Mouse (Mus musculus) heart, postnatal 0 days (tissue): ENCODE measurements at regions not wholly inside any gene's neighbourhood (a gene's known extent, or its start where the extent isn't known, plus 50 kb on each side); places are given as distances from the start of the nearest gene placed in this dataset.

Experiments
- ATAC-seq: fragments of 200-750 bp; cut with Nextera tagmentation; 2 replicates; pipeline ENCODE4 v1.8.0; 2017; ENCODE audit warnings: low read depth, moderate number of reproducible peaks, moderate library complexity; ENCODE audit not compliant: insufficient read depth
- DNase-seq: peaks from one replicate; pipeline ENCODE4 v3.0.0-alpha.2; 2016; ENCODE audit warnings: low spot score
- H3K27ac ChIP-seq: fragments of 300-500 bp; sonication (generic); 2 replicates; pipeline ENCODE4 v1.5.1; 2014; ENCODE audit warnings: low read depth, mild to moderate bottlenecking
- H3K27me3 ChIP-seq: fragments of 300-500 bp; sonication (generic); 2 replicates; pipeline ENCODE4 v1.6.1; 2014; ENCODE audit warnings: low read length, mixed read lengths; ENCODE audit not compliant: control insufficient read depth, insufficient read depth
- H3K36me3 ChIP-seq: fragments of 300-500 bp; sonication (generic); replicated peaks from 2 replicates; pipeline ENCODE4 v1.6.1; 2014; ENCODE audit warnings: low read length, mixed read lengths; ENCODE audit not compliant: control insufficient read depth, insufficient read depth
- H3K4me1 ChIP-seq: fragments of 300-500 bp; sonication (generic); 2 replicates; pipeline ENCODE4 v1.6.1; 2014; ENCODE audit warnings: antibody characterized with exemption; ENCODE audit not compliant: control insufficient read depth, insufficient read depth
- H3K4me2 ChIP-seq: fragments of 300-500 bp; sonication (generic); 2 replicates; pipeline ENCODE4 v1.6.1; 2014; ENCODE audit warnings: low read depth, mild to moderate bottlenecking, low read length, moderate library complexity
- H3K4me3 ChIP-seq: fragments of 300-500 bp; sonication (generic); 2 replicates; pipeline ENCODE4 v1.5.1; 2014; ENCODE audit warnings: low read depth, low read length
- H3K9ac ChIP-seq: fragments of 300-500 bp; sonication (generic); replicated peaks from 2 replicates; pipeline ENCODE4 v1.6.1; 2014; ENCODE audit warnings: low read depth, low read length, mixed read lengths
- H3K9me3 ChIP-seq: fragments of 300-500 bp; sonication (generic); replicated peaks from 2 replicates; pipeline ENCODE4 v1.6.1; 2016; ENCODE audit warnings: low read length; ENCODE audit not compliant: control insufficient read depth
- CTCF ChIP-seq: IDR thresholded peaks from 2 replicates; pipeline ENCODE4 v1.5.1; 2016; ENCODE audit warnings: antibody characterized with exemption, control low read depth, low read depth
- EP300 ChIP-seq: IDR thresholded peaks from 2 replicates; pipeline ENCODE4 v1.6.1; 2016; ENCODE audit warnings: antibody characterized with exemption, low read depth
- WGBS: fragments of 180-500 bp; shearing (Covaris S2); extraction: QIAGEN DNeasy Blood & Tissue Kit; methylation state at CpG from one replicate; pipeline ENCODE4 v1.1.7; 2014; 5-methylcytosine and 5-hydroxymethylcytosine counted together

- Histone ChIP-seq H3K36me3 (no peaks in the 10 kb centered on the region), H3K9me3 (no peaks in the 10 kb centered on the region), H3K4me3 (no peak overlapping the region), H3K27ac (no peak overlapping the region), H3K4me1 (no peaks in the 10 kb centered on the region), H3K27me3 (no peaks in the 10 kb centered on the region), H3K9ac (no peak overlapping the region), H3K4me2 (no peak overlapping the region)
- no peak for ATAC-seq
- no peak for TF ChIP-seq CTCF
- TF ChIP-seq EP300, result no peak
- DNase-seq, result no peak
- 67% methylated on average over 5 of the region's 5 CpGs for WGBS
Observed at GRCm38 (mm10) chr2:70888840-70889469, 63.4 kb upstream of the Tlk1 start.

GRCm38 (mm10) chr2:70886831-70887230, 61.3 kb upstream of the Tlk1 start:
- Histone ChIP-seq H3K9ac (no peak overlapping the region), H3K9me3 (no peaks in the 10 kb centered on the region), H3K4me2 (no peak overlapping the region), H3K4me3 (no peak overlapping the region), H3K27ac (no peak overlapping the region), H3K4me1 (no peaks in the 10 kb centered on the region), H3K27me3 (no peaks in the 10 kb centered on the region), H3K36me3 (no peaks in the 10 kb centered on the region)
- WGBS, result 93% methylated on average over 7 of the region's 7 CpGs
- TF ChIP-seq EP300 (no peak), CTCF (no peak)
- DNase-seq (no peak), ATAC-seq (no peak)

- Histone ChIP-seq H3K4me2 (no peak overlapping the region), H3K9me3 (no peaks in the 10 kb centered on the region), H3K4me3 (no peak overlapping the region), H3K4me1 (no peaks in the 10 kb centered on the region), H3K27me3 (no peaks in the 10 kb centered on the region), H3K9ac (no peak overlapping the region), H3K27ac (no peak overlapping the region), H3K36me3 (no peaks in the 10 kb centered on the region)
- TF ChIP-seq CTCF, result no peak
- no peak for TF ChIP-seq EP300
- no peak for DNase-seq
- 67% methylated on average over 6 of the region's 6 CpGs for WGBS
- no peak for ATAC-seq
Observed at GRCm38 (mm10) chr2:70885674-70886073, 60.1 kb upstream of the Tlk1 start.

GRCm38 (mm10) chr2:70877333-70878080, 52.0 kb upstream of the Tlk1 start:
- Histone ChIP-seq H3K27ac (no peak overlapping the region), H3K9me3 (no peaks in the 10 kb centered on the region), H3K4me3 (no peak overlapping the region), H3K27me3 (no peaks in the 10 kb centered on the region), H3K4me1 (no peaks in the 10 kb centered on the region), H3K4me2 (no peak overlapping the region), H3K36me3 (no peaks in the 10 kb centered on the region), H3K9ac (no peak overlapping the region)
- WGBS, result 81% methylated on average over 13 of the region's 13 CpGs
- no peak for ATAC-seq
- TF ChIP-seq EP300 (no peak), CTCF (no peak)
- DNase-seq, result no peak

- Histone ChIP-seq H3K27ac (no peak overlapping the region), H3K27me3 (no peaks in the 10 kb centered on the region), H3K36me3 (no peaks in the 10 kb centered on the region), H3K4me2 (no peak overlapping the region), H3K9ac (no peak overlapping the region), H3K4me1 (no peaks in the 10 kb centered on the region), H3K4me3 (no peak overlapping the region), H3K9me3 (no peaks in the 10 kb centered on the region)
- no peak for TF ChIP-seq CTCF
- TF ChIP-seq EP300, result no peak
- DNase-seq (no peak), ATAC-seq (no peak)
- WGBS, result 75% methylated on average over 5 of the region's 5 CpGs
Observed at GRCm38 (mm10) chr2:70876251-70876650, 50.7 kb upstream of the Tlk1 start.
